Mouse (Mus musculus): ENCODE results near the gene Ppp1r36. TPM values are rescaled to one million over a fixed set of nuclear protein-coding genes. Genes with fewer than 3 reads are reported as not detected.

Gene Ppp1r36
- total RNA-seq, 2 experiments from 2014 or later, result not detected

DNA sequence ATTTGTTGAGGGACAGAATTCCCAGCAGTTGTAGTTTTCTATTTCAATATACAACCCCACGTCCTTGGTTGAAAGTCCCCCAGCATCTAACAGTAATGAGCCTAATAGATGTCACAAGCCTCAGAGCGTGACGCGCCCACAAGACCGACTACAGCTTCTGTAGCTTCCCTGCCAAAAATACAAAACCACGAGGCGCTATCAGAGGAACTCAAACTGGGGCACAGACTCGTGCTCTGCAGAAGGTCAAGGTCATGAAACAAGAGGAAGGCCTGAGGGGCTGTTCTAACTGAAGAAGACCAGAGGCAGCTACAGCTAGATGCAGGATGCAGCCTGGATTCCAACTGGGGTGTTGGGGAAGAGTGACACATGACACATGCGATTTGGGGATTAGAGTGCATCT lies 69.6 kb downstream of the Ppp1r36 start:
- H3K27ac ChIP-seq, result no peak overlapping the region

More for the DNA sequence above, 69.6 kb downstream of the Ppp1r36 start:
- no peak for DNase-seq
- no peak for TF ChIP-seq CTCF (IDR thresholded peaks at IDR 0.05)
- H3K4me3 ChIP-seq, result no peak overlapping the region
- intact Hi-C loops (cut with DNase I), result no loop called here

Other genes with a start within 250 kb of the Ppp1r36 start
- gene Esr2, start 240.3 kb upstream of the Ppp1r36 start, total RNA-seq (2021), result under 1 TPM; 0.08 to 0.13 TPM
- gene Tex21, start 170.8 kb upstream of the Ppp1r36 start, total RNA-seq (2021), result not detected
- gene Mthfd1, start 162.2 kb upstream of the Ppp1r36 start, total RNA-seq (2021), result 10 to 100 TPM; 30.1 to 37.8 TPM
- gene Akap5, start 92.6 kb upstream of the Ppp1r36 start, total RNA-seq (2021), result under 1 TPM; 0.31 to 0.48 TPM
- 1 to 10 TPM; 6.5 to 7.2 TPM for gene Zbtb25, start 47.9 kb upstream of the Ppp1r36 start, total RNA-seq (2021)
- gene Zbtb1, start 47.3 kb upstream of the Ppp1r36 start, total RNA-seq (2021), result 1 to 10 TPM; 3.6 to 4.3 TPM
- gene Hspa2, start 13.4 kb upstream of the Ppp1r36 start, total RNA-seq (2021), result 1 to 10 TPM; 6.9 to 7.0 TPM
- gene Plekhg3, start 113.4 kb downstream of the Ppp1r36 start, total RNA-seq (2021), result 1 to 10 TPM; 5.3 to 6.1 TPM